Mouse (Mus musculus): Measurements from ENCODE around the gene Zfp11. TPM values are rescaled to one million over a fixed set of nuclear protein-coding genes. Genes with fewer than 3 reads are reported as not detected.
"Not testable (repeated sequence)": the region's sequence is repeated elsewhere in the genome, so short reads cannot be mapped to it uniquely, and the experiment has no call there.

Zfp11 gene
- 2.6 and 3.7 TPM in 2 replicates for total RNA-seq (2014; fragmentation: Nextera tagmentation)
- 1.5 and 4.9 TPM in 2 replicates for total RNA-seq (2017)

DNA sequence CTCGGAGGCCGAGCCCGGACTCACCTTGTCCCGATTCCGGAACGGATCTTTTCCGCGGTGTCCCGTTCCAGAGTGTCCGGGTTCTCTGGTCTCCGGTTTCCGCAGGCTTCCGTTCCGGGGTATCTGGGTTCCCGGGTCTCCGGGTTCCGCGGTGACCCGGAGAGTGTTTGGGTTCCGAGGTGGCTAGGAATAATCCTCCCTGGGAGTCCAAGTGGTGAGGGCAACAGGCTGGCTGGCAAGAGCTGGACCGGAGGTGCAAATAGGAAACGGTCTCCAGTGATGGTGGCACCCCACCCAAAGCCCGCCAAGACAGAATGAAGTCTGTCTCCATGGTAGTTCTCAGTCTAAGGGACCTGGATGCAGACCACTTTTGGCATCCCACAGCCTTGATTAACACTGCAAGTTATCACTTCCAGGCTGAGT, at the start of gene Zfp11:
TSS of gene Zfp11 (minus strand) at position 64 of the 423 bp plus-strand sequence.
- ATAC-seq (replicated peaks; ENCODE audit: poor library complexity, severe bottlenecking): peak; percentile 97

DNA sequence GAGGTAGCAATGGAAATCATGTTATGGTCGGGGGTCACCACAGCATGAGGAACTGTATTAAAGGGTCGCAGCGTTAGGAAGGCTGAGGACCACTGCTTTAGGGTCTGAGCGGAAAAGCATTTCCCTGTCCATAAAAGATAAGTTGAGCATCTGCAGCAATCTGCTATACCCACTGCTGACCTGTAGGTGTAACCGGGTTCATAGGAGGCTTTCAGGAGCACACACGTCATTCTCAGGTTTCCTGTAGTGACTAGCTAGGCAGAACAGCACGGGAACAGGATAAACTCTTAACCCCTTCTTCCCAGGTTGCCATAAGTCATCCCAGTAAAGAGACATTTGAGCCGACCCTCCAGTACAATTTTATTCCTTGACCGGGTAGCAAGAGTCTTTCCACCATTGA, 47.1 kb upstream of the Zfp11 start:
- ATAC-seq (replicated peaks; ENCODE audit: poor library complexity, severe bottlenecking): no peak

DNA sequence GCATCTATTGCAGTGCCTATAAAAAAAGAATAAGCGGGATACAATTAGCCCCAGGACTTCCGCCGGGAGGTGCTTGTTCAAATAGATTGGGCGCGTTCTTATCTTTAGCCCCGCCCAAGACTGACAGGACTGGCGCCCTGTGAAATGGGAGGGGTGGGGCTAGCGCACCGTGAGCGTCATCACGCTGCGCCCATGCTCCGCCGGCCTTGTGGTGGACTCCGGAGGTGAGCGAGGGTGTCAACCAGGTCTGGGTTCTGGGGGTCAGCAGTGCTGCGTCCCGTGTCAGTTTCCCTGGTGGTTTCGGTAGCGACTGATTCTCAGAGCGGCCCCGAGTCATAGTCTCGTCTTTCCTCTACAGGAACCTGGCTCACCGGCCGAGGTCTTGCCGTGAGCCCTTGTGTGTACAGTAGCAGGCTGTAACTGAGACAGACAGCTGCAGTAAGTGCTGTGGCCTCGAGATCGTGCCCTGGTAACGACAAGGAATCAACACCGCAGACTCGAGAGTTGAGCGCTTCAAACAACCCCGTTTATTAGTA, 45.5 kb upstream of the Zfp11 start, which contains the start of gene Mrps17:
TSS of gene Mrps17 (plus strand) at position 172 of the 536 bp plus-strand sequence.
- ATAC-seq (replicated peaks; ENCODE audit: poor library complexity, severe bottlenecking): peak; percentile 99

DNA sequence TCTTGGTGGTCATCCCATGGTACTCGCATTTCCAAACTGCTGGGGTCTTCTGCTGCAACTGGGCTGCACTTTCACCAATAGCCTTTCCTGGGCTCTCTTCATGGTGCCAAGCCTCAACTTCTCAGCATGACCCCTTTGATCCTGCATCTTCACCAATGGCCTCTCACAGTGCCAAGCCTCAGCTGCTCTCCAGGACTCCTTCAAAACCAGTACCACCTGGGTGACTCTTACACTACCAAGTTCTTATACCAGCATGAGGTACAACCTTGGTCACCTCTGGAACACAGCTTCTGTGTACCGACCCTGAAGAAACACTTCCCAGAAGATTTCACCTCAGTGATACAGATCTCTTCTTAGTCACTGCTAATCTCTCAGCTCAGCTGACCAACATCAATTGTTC, 38.5 kb upstream of the Zfp11 start, which contains the start of gene Sept14:
TSS of gene Sept14 (minus strand) at position 101 of the 400 bp plus-strand sequence.
- ATAC-seq (replicated peaks; ENCODE audit: poor library complexity, severe bottlenecking): no peak

DNA sequence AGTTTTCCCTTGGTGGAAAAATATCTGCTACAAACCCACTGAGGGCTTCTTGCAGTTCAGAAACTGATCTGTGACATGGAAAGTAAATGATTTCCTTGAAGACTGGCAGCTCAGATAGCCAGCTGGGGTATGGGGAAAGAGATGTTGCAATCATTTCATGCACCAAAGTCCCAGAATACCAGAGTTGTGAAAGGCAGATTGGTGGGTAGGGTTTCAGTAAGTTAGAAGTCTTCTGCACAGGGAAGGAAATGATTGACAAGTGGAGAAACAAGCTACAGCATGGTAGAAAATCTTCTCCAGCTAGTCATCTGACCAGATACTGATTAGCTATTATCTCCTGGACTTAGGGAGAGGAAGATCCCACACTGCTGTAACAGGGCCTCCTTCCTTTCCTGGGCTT, 33.5 kb upstream of the Zfp11 start:
- ATAC-seq (replicated peaks; ENCODE audit: poor library complexity, severe bottlenecking): peak; percentile 99

DNA sequence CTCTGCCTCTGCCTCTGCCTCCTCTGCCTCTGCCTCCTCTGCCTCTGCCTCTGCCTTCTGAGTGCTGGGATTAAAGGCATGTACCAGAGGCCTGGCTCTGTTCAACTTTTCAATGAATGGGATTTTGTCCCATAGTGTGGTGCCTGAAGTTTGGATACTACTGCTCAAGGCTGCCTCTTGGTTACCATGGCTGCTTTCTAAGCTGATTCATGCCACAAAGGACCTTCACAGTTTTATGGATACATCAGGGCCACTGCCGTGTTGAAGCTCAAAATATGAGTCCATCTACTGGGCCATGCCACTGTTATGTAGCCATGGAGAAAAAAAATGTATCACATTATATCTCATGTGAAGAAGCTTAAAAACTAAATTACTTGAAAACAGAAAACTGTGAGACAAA, 31.8 kb upstream of the Zfp11 start:
- no peak for ATAC-seq (replicated peaks; ENCODE audit: poor library complexity, severe bottlenecking)

DNA sequence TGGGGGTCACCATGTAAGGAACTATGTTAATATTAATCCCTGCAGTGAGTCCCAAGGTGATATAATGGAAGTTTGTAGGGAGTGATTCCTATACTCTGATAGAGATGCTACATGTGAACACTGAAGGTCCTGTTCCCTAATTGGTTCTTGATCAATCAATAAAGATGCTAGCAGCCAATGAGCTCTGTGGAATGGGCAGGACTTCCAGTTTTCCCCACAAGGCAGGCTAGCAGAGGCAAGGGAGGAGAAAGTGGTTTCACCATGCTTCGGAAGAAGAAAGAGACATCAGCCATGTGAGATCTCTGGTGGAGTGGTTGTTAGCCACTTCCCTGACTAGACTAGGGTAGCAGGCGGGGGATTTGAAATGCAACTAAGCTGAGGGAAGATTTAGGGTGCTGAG, 30.6 kb upstream of the Zfp11 start:
- 0 out of 2 replicates have a peak, but pooled peaks have one; percentile 17 for ATAC-seq (replicated peaks; ENCODE audit: poor library complexity, severe bottlenecking)

DNA sequence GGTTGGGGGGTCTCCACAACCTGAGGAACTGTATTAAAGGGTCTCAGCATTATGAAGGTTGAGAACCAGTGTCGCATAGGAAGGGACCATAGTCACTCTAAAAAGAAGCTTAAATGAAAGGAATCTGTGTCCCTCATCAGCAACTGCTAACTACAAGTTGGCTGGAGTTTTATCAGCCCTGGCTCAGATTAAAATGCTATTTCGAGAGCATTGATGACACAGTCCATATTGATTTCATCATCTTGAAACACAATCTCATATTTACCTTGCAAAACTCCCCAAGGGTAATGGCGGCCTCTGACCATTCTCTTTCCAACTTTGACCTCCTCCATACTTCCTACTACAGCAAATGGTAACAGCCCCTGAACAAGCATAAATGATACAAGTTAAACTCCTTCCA, 20.6 kb upstream of the Zfp11 start:
- no peak for ATAC-seq (replicated peaks; ENCODE audit: poor library complexity, severe bottlenecking)

DNA sequence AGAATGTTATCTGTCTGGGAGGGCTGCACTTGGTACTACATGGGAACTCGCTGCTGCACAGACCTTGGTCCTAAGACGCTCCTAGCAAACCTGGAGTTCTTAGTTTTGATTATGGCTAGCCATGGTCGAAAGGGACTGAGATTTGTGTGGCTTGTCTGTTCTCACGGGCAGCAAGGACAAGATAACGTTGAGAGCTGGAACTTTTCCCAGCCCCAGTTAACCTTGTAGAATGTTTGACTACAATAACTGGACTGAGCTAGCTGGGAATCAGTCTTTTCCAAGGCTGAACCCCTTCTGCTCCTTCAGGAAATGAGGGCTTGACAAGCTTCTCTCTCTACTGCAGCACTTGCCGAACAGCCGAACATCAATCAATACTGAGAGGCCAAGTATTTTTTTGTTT, 17.7 kb upstream of the Zfp11 start:
- ATAC-seq (replicated peaks; ENCODE audit: poor library complexity, severe bottlenecking): no peak

DNA sequence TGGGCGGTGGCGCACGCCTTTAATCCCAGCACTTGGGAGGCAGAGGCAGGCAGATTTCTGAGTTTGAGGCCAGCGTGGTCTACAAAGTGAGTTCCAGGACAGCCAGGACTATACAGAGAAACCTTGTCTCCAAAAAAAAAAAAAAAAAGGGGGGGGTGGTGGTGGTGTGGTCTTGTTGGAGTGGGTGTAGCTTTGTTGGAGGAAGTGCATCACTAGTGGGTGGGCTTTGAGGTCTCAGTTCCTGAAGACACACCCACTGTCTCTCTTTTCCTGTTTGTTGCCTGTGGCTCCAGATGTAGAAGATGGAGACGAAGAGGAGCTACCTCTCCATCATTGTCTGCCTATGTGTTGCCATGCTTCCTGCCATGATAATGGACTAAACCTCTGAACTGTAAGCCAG, 15.2 kb upstream of the Zfp11 start:
- ATAC-seq (replicated peaks; ENCODE audit: poor library complexity, severe bottlenecking): not testable (repeated sequence)

DNA sequence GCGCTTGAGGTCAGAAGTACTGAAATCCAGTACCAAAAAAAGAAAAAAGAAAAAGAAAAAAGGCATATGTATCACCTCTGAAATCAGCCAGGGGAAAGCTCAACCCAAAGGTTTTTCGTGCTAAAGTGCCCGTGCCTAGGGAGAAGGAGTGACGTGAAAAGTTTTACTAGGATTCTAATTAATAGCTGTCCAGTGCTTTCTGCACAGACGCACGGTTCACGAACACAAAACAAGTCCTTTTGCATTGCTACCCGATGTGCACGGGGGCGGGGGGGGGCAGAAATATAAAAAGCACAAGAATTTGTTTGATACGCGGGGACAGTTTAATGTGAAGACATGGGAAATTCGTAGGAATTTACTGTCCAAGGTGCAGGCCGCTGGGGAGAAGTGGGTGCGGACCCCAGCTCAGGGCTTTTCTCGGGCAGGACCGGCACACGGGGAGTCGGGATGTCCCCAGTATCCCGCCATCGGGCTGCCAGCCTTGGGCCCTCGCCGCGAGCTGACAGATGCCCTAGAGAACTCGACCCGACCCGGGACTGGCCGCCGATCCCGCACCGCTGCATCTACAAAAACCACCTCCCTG, 355 bp downstream of the Zfp11 start:
- 0 out of 2 replicates have a peak, but pooled peaks have one; percentile 10 for ATAC-seq (replicated peaks; ENCODE audit: poor library complexity, severe bottlenecking)

DNA sequence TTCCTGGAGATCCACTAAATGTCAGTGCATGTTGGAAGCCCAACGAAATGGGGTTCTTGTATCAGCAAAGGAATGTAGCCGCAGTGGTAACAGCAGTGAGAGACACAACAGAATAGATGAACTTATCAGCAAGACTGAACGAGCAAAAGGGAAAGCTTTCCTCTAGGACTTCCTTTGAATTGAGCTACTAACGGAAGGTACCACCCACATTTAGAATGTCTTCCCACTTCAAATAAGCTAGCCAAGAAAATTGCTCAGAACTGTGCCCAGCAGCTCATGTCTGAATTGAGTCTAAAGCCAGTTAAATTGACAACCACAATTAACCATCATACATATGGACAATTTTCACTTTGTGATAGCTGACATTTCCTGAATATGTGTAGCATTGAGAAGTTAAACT, 2.0 kb downstream of the Zfp11 start:
- ATAC-seq (replicated peaks; ENCODE audit: poor library complexity, severe bottlenecking): no peak

DNA sequence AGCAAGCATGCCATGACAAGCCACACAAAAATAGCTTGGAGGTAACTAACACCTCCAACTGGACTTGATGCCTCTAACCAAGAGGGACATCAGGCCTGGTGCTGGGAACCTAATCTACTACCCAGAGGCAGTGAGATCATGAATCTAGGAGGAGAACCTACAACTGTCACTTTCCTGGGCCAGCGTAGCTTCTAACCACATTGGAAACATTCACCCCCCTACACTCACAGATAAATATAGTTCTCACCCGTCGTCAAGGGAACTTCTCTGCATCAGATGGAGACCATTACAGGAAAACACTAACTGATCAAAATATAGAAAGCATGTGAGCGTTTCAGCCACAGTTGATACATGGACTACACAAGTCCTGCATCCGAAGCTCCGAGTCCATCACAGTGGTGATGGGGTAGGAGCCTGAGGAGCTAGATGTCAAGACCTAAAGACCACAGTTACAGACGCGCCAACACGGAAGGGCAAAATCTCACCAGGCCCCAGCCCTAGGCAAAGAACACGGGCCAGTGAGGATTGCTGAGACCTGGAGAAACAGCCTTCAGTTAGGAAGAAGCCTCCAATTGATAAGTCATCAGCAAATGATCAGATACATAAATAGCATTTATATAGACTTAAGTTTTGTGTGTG, 3.5 kb downstream of the Zfp11 start:
- ATAC-seq (replicated peaks; ENCODE audit: poor library complexity, severe bottlenecking): no peak

DNA sequence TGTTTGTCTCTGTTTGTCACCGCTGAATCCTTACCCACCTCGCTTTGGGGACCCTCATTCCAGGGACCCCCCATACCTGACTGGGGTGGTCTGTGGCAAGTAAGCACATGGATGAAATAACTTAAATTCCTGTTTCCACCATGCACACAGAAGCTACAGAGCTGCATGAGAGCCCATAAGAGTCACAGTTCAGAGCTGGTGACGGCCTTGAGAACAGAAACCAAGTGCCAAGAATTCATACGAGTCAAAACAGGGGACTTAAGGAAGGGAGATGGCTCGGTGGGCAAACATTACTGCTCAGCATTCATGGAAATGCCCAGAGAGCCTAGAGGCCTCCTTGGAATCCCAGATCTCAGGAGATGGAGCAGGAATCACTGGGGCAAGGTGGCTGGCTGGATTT, 5.8 kb downstream of the Zfp11 start:
- ATAC-seq (replicated peaks; ENCODE audit: poor library complexity, severe bottlenecking): no peak

DNA sequence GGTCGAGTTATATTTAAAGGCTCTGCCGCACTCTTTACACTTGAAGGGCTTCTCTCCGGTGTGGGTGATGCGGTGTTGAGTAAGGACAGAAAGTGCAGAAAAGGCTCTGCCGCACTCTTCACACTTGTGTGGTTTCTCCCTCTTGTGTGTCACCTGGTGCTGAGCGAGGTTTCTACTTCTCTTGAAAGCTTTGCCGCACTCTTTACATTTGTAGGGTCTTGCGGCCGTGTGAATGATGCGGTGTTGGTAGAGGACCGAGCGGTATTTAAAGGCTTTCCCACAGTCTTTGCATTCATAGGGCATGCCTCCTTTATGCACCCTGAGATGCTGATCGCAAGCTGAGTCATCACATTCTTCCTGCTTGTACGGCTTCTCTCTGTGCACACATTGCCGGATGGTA, 12.0 kb downstream of the Zfp11 start:
- ATAC-seq (replicated peaks; ENCODE audit: poor library complexity, severe bottlenecking): no peak

DNA sequence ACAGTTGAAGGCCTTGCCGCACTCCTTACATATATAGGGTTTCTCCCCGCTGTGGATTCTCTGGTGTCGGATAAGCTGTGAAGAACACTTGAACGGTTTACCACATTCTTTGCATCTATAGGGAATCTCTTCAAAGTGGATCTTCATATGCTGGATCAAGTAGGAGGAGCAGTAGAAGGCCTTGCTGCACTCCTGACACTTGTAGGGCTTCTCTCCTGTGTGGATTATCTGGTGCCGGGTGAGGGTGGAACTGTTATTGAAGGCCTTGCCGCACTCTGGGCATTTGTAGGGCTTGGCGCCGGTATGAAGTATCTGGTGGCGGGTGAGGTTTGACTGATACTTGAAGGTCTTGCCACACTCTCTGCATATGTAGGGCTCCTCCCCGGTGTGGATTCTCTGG, 12.9 kb downstream of the Zfp11 start:
- no peak for ATAC-seq (replicated peaks; ENCODE audit: poor library complexity, severe bottlenecking)

DNA sequence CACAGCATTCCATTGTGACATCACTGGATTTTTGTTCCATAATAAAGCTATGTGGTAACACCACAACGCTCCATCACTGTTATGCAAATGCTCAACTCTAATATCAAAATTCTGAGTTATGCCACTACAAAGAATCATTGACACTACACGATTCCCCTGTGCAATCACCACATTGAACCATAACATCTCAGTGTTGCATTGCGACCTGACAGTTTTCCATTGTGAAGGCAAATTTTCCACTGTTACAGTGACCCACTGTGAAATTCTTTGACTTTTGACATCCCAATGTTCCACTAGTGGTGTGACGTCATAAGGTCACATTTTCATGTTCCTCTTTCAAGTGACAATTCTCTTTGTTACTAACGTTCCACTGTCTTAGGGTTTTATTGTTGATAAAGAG, 19.0 kb downstream of the Zfp11 start:
- peak; percentile 62 for ATAC-seq (replicated peaks; ENCODE audit: poor library complexity, severe bottlenecking)

DNA sequence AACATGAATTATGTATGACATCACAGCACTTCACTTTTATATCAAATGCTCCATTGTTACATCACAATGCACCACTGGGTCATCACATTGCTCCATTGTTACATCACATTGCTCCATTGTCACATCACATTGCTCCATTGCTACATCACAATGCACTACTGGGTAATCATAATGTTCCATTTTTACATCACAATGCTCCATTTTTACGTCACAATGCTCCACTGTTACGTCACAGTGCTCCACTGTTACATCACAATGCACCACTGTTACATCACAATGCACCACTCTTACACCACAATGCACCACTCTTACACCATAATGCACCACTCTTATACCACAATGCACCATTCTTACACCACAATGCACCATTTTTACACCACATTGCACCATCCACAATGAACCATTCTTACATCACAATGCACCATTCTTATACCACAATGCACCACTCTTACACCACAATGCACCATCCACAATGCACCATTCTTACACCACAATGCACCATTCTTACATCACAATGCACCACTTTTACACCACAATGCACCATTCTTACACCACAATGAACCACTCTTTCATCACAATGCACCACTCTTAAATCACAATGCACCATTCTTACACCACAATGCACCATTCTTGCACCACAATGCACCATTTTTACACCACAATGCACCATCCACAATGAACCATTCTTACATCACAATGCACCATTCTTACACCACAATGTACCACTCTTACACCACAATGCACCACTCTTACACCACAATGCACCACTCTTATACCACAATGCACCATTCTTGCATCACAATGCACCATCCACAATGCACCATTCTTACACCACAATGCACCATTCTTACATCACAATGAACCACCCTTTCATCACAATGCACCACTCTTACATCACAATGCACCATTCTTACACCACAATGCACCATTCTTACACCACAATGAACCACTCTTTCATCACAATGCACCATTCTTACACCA, 37.3 kb downstream of the Zfp11 start:
- peak; percentile 76 for ATAC-seq (replicated peaks; ENCODE audit: poor library complexity, severe bottlenecking)

DNA sequence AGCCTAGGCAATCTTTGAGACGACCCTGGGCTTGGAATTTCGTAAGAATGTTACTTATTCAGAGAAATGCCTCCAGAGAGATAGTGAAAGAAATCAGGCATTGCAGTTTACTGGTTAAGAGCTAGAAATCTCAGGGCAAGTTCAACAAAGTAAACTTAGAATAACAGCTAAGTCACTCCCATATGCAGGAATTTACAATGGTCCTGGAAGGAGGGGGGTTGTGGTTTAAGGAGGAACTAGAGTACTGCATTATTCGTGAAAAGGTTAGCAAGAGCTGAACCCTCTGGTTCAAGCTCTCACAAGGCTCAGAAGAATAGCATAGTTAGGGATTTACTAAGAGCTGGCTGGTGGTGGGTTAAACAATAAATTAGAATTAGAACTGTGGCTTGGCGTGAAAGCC, 43.3 kb downstream of the Zfp11 start:
- ATAC-seq (replicated peaks; ENCODE audit: poor library complexity, severe bottlenecking): not testable (repeated sequence)

DNA sequence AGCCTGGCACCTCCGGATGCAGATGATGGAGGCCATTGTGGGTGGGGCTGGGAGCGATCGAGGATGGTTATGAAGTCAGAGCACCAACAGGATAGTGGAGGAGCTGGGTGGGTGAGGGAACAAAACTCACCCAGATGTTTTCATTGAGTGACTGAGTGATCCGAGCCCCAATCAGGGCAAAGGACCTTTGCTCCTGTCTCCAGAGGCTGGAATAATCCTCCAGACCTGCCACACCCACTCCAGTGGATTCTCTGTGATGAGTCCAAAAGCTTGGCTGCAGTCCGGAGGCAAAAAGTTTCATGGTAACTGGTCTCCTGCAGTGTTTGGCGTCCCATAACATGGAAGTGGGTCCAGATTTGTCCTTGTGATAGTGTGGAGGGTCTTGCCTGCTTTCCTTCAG, 43.8 kb downstream of the Zfp11 start:
- ATAC-seq (replicated peaks; ENCODE audit: poor library complexity, severe bottlenecking): no peak

DNA sequence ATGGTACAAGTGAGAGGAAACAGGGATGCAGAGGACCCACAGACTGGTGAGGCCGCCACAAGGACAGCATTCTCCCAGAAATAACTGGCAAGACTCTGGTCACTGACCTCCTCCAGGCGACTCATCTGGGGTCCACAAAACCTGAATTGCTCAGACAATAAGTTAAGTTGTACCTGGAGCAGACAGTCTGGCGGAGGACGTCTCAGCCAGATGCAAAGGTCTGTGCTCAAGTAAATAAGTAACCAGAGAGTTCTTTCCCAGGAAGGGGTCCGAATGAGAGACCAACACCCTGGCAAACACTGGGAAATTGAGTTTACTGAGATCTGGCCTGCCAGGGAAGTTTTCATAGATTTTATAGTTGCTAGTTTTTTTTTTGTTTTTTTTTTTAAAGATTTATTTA, 48.5 kb downstream of the Zfp11 start:
- ATAC-seq (replicated peaks; ENCODE audit: poor library complexity, severe bottlenecking): no peak

All from granulocyte monocyte progenitor cell, adult 5-6 weeks (primary cell).